Mouse (Mus musculus) layer of hippocampus, adult 9-10 months (tissue): ENCODE measurements around the gene Srms.
A peak's percentile ranks its signal among the peaks of the same experiment; 100 is the strongest.
"Not testable (repeated sequence)": the region's sequence is repeated elsewhere in the genome, so short reads cannot be mapped to it uniquely, and the experiment has no call there.

Experiments used
- DNase-seq: peaks from one replicate; pipeline ENCODE4 v3.0.0; 2022; ENCODE audit warnings: low spot score

The Srms gene

GRCm38 (mm10) chr2:181219538-181220216 lies 6.7 kb upstream of the Srms start, which contains the start of gene Fndc11:
Fndc11 (plus strand) TSS chr2:181220013.
- DNase-seq: peak; percentile 15

GRCm38 (mm10) chr2:181218881-181219485 lies 6.0 kb upstream of the Srms start:
- DNase-seq: no peak

DNA sequence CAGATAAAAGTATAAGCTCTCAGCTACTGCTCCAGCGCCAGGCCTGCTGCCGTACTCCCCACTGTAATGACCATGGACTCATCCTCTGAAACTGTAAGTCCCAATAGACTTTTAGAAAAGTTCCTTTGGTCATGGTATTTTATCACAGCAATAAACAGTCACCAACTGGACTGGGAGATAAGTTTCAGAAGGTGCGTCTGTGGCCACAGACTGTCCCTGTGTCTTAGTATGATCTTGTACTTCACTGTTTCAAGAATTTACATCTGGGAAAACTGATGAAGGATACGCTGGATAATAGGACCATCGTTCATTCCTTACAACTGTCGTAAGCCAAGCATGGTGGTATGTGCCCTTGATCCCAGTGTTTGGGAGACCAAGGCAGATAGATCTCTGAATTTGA lies 3.1 kb upstream of the Srms start:
- no peak for DNase-seq

DNA sequence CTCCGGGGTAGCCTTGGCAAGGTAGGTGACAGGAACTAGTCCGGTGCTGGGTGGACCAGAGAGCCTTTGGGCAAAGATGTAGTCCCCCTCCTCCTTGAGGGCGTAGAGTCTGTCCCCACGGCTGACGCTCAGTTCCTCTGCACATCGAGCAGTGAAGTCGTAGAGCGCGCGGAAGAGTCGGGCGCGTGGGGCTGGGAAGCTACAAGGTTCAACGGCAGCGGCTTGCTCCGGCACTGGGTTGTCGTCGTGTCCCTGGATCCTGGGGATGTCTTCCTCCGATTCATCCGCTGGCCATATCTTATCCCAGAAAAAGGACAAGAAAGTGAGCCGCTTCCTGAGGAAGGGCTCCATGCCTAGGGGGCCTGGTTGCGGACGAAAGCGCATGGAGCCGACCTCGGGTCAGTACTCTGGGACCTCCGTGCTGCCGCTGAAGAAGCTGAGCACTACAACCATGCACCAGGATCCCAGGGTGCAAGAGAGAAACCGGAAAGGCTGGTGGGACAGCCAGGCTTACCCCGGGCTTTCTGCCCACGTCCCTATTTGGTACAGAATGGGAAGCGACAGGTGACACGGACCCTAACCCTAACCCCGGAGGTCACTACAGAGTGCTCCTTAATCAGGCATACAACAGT lies 480 bp downstream of the Srms start:
- no peak for DNase-seq

GRCm38 (mm10) chr2:181206118-181206517 lies 6.9 kb downstream of the Srms start:
- no peak for DNase-seq

DNA sequence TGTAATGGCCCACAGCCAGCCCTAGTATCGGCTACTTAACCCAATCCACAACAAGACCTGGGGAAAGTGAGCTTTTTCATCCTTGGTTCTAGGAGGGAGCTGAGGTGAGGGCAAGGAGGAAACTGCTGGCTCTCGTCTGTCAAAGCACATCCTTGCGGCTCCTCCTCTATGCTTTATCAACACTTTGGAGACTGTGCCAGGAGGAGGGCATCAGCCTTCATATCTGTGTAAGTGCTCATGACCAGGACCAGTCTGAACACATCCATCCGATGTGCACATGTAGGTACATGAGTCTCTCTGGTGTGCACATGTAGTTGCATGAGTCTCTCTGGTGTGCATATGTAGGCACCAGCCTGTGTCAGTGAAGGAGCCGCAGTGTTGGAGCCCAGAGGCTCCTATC lies 7.3 kb downstream of the Srms start:
- DNase-seq: no peak

DNA sequence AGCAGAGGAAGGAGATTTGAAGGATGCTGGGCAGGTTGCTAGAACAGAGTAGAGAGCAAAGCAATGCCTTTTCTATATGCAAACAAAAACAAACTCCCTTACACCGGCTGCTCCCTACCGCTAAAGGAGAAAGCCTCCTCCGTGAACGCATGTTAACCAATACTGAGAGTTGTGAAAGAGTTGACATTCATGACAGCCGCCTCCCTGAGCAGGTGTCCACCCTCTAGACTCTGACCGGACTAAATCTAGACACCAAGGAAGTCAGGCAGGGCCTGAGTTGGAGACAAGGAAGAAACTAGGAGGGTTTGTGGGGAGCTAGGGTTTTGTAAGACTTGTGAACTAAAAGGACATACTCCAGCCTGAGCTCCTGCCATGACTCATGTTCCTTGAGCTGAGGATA lies 10.1 kb downstream of the Srms start:
- no peak for DNase-seq

DNA sequence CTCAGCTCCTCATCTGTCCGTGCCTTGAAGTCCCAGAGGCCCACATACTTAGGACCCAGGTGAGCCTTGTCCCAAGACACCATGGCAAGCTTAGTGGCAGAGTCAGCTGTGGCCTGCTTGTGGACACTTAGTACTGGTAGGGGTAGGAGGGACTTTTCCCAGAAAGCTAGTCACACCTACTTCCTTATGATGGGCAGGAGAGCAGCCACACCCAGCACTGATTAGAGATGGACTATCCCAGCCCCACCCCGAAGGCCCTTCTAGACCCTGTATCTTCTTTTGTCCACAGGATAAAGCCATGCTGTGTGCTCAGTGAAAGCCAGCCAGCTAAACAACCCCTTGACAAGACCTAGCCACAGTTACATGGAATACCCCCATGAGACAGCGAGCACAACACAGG lies 10.6 kb downstream of the Srms start, which contains the start of gene Ptk6:
Gene Ptk6, minus strand, starts transcription at position 368 of the 400 bp plus-strand sequence.
- DNase-seq: no peak

DNA sequence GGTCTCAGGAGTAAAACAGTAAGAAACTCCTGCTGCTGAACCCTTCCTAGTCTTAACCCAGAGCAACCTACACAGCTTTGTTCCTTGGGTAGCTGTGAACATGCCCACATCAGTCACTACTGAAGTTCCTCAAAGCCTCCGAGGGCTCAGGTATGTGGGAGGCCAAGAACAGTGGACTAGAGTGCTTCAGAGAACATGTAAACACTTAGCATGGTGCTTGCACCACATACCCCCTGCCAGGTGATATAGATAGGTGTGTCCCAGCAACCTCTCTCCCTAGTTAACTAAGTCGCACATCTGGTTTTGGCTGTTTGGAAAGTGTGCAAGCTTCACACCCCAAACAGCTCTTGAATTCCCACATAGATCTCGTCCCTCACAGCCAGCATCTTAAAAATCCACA lies 11.4 kb downstream of the Srms start:
- no peak for DNase-seq

DNA sequence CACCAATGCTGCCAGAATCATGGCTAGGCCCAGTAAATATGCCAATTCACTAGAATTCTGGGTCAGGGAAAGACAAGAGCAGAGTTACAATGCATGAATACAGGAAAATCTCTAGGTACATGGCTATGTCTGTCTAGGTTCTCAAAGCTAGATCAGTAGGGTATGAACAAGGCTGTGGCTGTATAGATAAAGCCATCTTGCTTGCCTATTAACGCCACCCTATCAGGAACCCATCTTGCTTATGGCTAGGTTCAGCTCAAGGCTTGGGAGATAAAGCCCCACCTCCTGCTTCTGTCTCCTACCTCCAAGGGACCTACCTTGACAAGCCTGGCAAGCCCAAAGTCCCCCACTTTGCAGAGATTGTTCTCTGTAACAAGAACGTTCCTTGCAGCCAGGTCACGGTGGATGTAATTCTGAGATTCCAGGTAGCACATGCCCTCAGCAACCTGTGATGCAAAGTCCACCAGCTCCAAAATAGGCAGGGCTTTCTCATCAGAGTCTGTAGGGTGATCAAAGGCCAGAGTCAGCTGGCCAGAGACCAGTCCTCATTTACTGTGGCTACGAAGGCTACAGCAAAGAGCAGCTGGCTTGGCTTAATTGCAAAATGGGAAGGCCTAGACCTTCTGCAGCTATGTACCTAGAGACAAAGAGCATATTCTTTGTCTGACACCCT lies 16.2 kb downstream of the Srms start:
- no peak for DNase-seq

- DNase-seq: no peak
Observed at GRCm38 (mm10) chr2:181193044-181193443, 19.9 kb downstream of the Srms start.

- DNase-seq: no peak
Observed at GRCm38 (mm10) chr2:181191936-181192335, 21.0 kb downstream of the Srms start.

- DNase-seq: not testable (repeated sequence)
Observed at GRCm38 (mm10) chr2:181191385-181191784, 21.6 kb downstream of the Srms start.

DNA sequence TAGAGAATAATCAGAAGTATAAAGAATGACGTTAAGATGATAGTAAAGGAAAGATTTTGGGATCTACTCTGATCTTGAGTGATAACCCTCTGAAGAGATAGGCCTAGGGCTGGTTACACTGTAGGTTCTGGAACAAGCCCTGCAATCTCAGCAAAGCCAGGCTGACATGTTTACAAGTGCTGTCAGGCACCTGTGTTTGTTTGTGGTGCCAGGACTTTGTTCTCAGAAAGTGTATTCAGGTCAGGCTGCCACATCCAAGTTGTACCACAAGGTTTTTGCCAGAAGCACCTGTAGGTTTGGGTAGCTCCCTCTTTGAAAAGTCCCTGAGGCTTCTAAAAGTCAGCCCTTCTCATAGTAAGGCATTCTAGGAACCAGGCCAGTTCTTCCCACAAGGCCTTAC lies 23.7 kb downstream of the Srms start:
- no peak for DNase-seq

GRCm38 (mm10) chr2:181188681-181189080 lies 24.3 kb downstream of the Srms start:
- no peak for DNase-seq

- DNase-seq: peak; percentile 75
Observed at GRCm38 (mm10) chr2:181187121-181188000, 25.6 kb downstream of the Srms start, which contains the start of gene Ppdpf. Ppdpf (plus strand) TSS chr2:181187247.

GRCm38 (mm10) chr2:181186635-181187034 lies 26.4 kb downstream of the Srms start:
- peak; percentile 86 for DNase-seq

DNA sequence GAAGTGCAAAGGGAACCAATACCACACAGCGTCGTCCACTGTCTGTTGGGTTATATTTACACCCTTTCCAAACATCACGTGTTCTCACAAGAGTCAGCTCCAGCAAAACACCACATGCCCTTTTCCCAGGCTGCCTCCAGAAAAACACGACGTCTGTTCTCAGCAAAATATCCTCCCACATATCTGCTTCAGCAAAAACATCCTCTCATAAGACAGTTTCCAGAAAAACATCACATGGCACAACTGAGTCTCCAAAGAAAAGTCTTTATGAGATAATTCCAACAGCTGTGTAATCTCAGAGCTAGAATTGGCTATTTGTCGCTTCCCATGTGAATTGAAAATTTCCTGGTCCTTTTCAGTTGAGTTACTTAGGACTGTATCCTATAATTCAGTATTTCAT lies 32.1 kb downstream of the Srms start:
- DNase-seq: no peak

DNA sequence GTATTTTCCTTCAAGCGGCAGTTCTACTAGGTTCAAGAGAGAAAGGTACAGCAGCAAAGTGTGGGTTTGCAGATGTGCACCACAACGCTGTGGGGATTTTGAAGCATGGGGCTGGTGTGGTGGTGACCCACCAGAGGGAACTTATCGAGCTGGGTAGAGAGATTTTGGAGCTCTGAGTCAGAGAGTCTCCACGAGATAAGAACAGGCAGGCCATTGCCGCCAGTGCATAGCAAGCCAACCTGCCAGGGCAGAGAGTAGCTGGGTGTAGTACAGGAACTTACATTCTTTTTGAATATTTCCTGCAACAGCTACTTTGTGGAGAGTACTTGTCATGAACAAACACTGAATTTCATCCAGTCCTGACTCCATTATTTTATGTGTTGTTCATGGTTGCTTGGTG lies 34.5 kb downstream of the Srms start:
- no peak for DNase-seq

DNA sequence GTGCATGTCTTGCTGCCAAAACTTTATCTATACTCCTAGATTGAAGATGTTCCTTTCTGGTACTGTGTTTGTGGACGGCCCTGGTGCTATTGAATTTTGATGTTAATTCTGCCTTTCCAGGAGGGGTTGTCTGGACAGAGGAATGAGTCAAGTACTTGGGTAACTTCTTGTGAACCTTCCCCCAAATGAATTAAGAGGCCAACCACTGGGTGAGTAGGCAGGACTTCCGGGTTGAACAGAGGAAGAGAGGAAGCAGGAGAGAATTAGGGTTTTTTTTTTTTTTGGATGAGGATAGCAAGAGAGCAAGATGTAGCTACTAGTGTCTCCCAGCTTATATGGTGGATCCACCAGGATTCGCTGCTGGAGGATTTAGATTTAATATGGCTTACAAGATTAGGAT lies 35.0 kb downstream of the Srms start:
- no peak for DNase-seq

DNA sequence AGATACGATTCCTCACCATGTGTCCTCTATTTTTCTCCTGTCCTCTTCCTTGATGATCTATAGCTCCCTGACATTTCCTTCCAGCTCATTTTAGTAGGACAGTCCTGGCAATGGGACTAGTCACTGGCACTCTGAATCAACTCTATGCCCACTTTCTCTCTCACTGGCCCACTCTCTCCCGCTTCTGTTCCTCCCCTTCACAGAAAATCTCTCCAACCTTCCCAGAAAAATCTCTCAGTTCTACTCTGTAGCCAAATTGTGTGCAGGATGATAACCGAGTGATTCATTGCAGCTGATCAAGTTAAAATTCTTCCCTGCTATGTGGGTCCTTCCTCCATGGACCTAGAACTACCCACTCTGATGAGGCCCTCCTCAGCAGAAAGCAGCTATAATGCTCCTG lies 38.3 kb downstream of the Srms start:
- no peak for DNase-seq

DNA sequence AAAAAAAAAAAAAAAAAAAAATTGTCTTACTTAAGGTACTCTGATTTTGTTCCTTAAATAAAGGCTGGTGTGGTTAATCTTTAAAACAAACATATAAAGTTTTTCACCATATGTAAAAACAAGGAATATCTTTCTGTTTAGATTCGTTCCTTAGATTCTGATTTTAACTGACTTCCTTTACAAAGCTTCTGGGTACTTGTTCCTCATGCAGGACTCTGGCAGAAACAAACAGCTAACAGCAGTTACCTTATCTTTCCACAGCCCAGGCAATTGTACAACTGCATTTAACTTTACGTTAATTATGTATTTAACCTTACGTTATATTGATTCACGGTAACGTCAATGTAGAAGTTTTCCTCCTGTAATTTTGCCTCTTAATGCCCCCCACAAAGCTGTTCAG lies 46.5 kb downstream of the Srms start:
- no peak for DNase-seq
